Mouse (Mus musculus): ENCODE results near the gene Clrn3.

DNA sequence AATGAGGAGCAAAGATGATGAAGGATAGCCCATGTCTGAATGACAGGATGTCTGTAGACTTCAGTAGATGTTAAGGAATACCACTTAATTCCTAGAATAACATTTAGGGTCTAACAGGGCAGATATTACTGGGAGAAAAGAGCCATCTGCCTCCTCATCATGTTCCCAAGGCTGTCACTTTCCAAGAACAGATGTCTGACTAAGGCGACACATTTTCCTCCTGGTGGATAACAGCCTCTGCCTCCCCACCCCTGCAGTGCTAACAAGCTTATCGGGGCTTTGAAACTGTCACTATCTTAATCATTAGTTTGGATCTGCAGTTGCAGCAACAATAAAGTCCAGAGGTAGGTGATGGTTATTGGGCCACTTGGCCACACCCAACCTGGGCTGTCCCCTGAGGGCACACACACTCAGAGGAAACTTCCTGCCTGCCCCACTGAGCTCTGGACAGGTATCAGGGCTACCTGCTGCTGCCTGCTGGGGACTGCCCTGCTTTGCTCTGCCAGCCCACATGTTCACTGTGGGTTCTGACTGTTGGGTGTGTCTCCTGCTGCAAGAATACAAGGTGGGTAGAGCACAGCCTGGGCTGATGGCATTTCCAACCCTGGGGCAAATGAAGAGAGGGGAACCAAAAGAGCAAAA, 6.2 kb upstream of the Clrn3 start:
- TF ChIP-seq RAD21 (IDR thresholded peaks at IDR 0.05; ENCODE audit: low read depth, low read length) (no peak), POLR2AphosphoS2 (IDR thresholded peaks at IDR 0.05; ENCODE audit: low read length) (no peak), POLR2A (IDR thresholded peaks at IDR 0.05; ENCODE audit: control insufficient read depth in 1 of 2, insufficient read depth in 1 of 2, low read depth in 1 of 2, low read length in 2 of 2, poor library complexity in 1 of 2) (no peak), CTCF (IDR thresholded peaks at IDR 0.05 in 2 of 3, conservative IDR thresholded peaks at IDR 0.05 in 1 of 3; ENCODE audit: control insufficient read depth in 1 of 3, insufficient read depth in 1 of 3, low read depth in 2 of 3, low read length in 3 of 3, poor library complexity in 1 of 3, severe bottlenecking in 1 of 3) (no peak), MAFK (IDR thresholded peaks at IDR 0.05; ENCODE audit: borderline replicate concordance, low read depth, low read length) (no peak), EP300 (IDR thresholded peaks at IDR 0.05; ENCODE audit: low read depth in 1 of 2, low read length in 2 of 2) (no peak), USF1 (IDR thresholded peaks at IDR 0.05; ENCODE audit: low read depth, low read length) (no peak), RCOR1 (IDR thresholded peaks at IDR 0.05; ENCODE audit: low read depth, low read length) (no peak), ZMIZ1 (IDR thresholded peaks at IDR 0.05; ENCODE audit: low read depth, low read length) (no peak)

Data from MEL (cell line).